Mouse (Mus musculus): ENCODE results near the gene Cdc42ep4.

Gene Cdc42ep4

DNA sequence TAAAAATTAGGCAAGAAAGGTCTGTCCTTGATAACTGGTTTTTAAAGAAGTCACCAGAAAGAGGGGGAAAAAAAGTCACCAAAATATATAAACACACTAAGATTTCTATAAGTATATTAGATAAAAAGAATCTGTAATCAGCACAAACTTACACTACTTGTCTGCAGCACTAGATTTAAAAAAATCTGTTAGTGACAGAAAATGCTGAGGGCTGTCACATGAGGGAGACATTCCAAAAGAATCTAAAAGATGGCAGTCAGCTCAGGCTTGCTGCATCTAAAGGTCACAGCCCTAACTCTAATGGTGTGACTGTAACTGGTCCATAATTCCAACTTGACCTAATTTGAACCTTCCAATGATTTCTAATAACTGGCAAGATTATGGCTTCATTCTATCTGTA is 69.7 kb downstream of the Cdc42ep4 start:
- no peak for DNase-seq

DNA sequence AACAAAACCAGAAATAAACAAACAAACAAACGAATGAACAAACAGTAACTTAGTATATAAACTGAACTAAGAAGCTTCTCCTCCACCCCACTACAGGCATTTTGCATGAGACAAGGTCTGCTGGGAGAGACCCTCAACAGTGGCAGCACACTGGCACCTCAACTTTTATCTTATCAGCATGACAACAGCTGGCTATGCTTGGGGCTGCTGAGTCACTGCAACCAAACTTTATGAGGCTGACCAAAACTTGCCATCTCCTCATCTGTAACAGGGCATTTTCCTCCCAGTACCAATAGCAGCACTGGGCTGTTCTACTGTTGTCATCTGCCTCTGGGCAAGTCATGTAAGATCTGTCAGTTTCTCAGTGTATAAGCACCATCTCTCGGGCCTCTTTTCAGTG is 70.7 kb downstream of the Cdc42ep4 start:
- no peak for DNase-seq

DNA sequence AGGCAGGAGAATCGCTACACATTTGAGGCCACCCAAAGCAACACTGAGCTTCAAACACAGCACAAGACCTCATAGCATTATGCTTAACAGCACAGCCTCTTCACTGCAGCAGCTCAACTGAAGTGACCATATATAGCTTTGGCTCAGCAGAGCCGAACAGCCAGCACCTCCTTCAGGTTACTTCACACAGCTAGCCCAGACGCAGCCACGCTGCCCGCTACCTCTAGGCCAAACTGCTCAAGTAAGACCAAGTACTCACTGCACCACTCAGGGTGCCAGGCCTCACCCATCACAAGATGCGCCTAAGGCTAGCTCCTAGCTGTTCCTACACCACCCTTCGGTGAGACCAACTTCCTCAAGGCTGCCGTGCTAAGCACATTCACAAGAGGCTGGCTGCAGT is 73.3 kb downstream of the Cdc42ep4 start:
- DNase-seq = no peak

GRCm38 (mm10) chr11:113677378-113677777 is 74.3 kb downstream of the Cdc42ep4 start:
- DNase-seq = no peak

Data from right cerebral cortex, adult 18-20 months (tissue).